Mouse (Mus musculus) CH12.LX (cell line): Measurements from ENCODE around the gene Cyb5rl. TPM values are rescaled to one million over a fixed set of nuclear protein-coding genes. Genes with fewer than 3 reads are reported as not detected.
A peak's percentile ranks its signal among the peaks of the same experiment; 100 is the strongest.

Source experiments
- DNase-seq: peaks from one replicate; pipeline ENCODE4 v3.0.0-alpha.2; 2013; ENCODE audit errors: extremely low read depth
- H3K27ac ChIP-seq: 2 replicates; pipeline ENCODE4 v1.5.1; 2012; ENCODE audit warnings: low read depth, mild to moderate bottlenecking, control low read depth, moderate library complexity; ENCODE audit not compliant: insufficient read depth
- H3K27me3 ChIP-seq: replicated peaks from 2 replicates; pipeline ENCODE3; 2012; ENCODE audit warnings: inconsistent platforms
- H3K36me3 ChIP-seq, 2 experiments: replicated peaks in 1 of 2; 2 replicates each; pipeline versions ENCODE3 to v1.6.1; 2012; ENCODE audit warnings: inconsistent platforms in 1 of 2, low read length in 1 of 2, mild to moderate bottlenecking in 1 of 2, mixed read lengths in 1 of 2, moderate library complexity in 1 of 2; ENCODE audit not compliant: control insufficient read depth in 1 of 2, insufficient read depth in 1 of 2
- H3K4me1 ChIP-seq, 2 experiments: 2 replicates each; pipeline ENCODE4 v1.6.1; 2012; ENCODE audit warnings: inconsistent platforms in 1 of 2, moderate library complexity in 1 of 2; ENCODE audit not compliant: insufficient read depth in 2 of 2, control insufficient read depth in 1 of 2
- H3K4me2 ChIP-seq: 2 replicates; pipeline ENCODE4 v1.6.1; 2012; ENCODE audit warnings: low read depth, mild to moderate bottlenecking, control low read depth; ENCODE audit not compliant: poor library complexity, insufficient read depth, severe bottlenecking
- H3K4me3 ChIP-seq, 3 experiments: fragments of 150-350 bp in 1 of 3; sonication (generic) in 1 of 3; replicated peaks in 1 of 3; 2 replicates each; pipeline versions ENCODE3 to v1.5.1; 2011 to 2012; ENCODE audit warnings: low read depth in 2 of 3, low read length in 2 of 3, mild to moderate bottlenecking in 2 of 3, moderate library complexity in 2 of 3, control low read depth in 1 of 3, improper control_type of control experiment in 1 of 3, inconsistent platforms in 1 of 3, mixed read lengths in 1 of 3; ENCODE audit not compliant: poor library complexity in 1 of 3
- H3K79me2 ChIP-seq: replicated peaks from 2 replicates; pipeline ENCODE4 v1.6.1; 2012; ENCODE audit warnings: mild to moderate bottlenecking, moderate library complexity; ENCODE audit not compliant: control insufficient read depth, poor library complexity, insufficient read depth, severe bottlenecking; ENCODE audit errors: extremely low read depth
- H3K9ac ChIP-seq: 2 replicates; pipeline ENCODE4 v1.6.1; 2012; ENCODE audit warnings: low read depth, mild to moderate bottlenecking, control low read depth, moderate library complexity; ENCODE audit not compliant: insufficient read depth
- H3K9me3 ChIP-seq: replicated peaks from 2 replicates; pipeline ENCODE3; 2012; ENCODE audit warnings: low read length, inconsistent platforms, mixed read lengths
- BHLHE40 ChIP-seq: IDR thresholded peaks from 2 replicates; pipeline ENCODE4 v1.6.1; 2011; ENCODE audit warnings: mild to moderate bottlenecking, low read depth, low read length, improper control_type of control experiment
- CHD1 ChIP-seq: IDR thresholded peaks from 2 replicates; pipeline ENCODE4 v1.6.1; 2012; ENCODE audit warnings: low read depth, low read length, improper control_type of control experiment, inconsistent platforms
- CHD2 ChIP-seq: IDR thresholded peaks from 2 replicates; pipeline ENCODE4 v1.6.1; 2011; ENCODE audit warnings: low read length, improper control_type of control experiment
- CTCF ChIP-seq, 2 experiments: IDR thresholded peaks in 1 of 2; conservative IDR thresholded peaks in 1 of 2; 2 replicates each; pipeline ENCODE4 v1.5.1; 2011 to 2012; ENCODE audit warnings: low read depth in 2 of 2, low read length in 2 of 2, improper control_type of control experiment in 1 of 2, inconsistent platforms in 1 of 2, mild to moderate bottlenecking in 1 of 2, moderate library complexity in 1 of 2
- E2F4 ChIP-seq: IDR thresholded peaks from 2 replicates; pipeline ENCODE4 v1.6.1; 2011; ENCODE audit warnings: low read depth, low read length, improper control_type of control experiment; ENCODE audit not compliant: insufficient replicate concordance
- ELF1 ChIP-seq: IDR thresholded peaks from 2 replicates; pipeline ENCODE4 v1.6.1; 2014; ENCODE audit warnings: low read depth, mild to moderate bottlenecking, inconsistent platforms, low read length, improper control_type of control experiment
- EP300 ChIP-seq: IDR thresholded peaks from 2 replicates; pipeline ENCODE4 v1.6.1; 2011; ENCODE audit warnings: low read length, improper control_type of control experiment
- ETS1 ChIP-seq: conservative IDR thresholded peaks from 2 replicates; pipeline ENCODE4 v1.6.1; 2012; ENCODE audit warnings: low read depth, mild to moderate bottlenecking, inconsistent platforms, low read length, improper control_type of control experiment, moderate library complexity
- HCFC1 ChIP-seq: IDR thresholded peaks from 2 replicates; pipeline ENCODE4 v1.6.1; 2012; ENCODE audit warnings: low read depth, mild to moderate bottlenecking, inconsistent platforms, low read length, improper control_type of control experiment
- JUND ChIP-seq: conservative IDR thresholded peaks from 2 replicates; pipeline ENCODE4 v1.6.1; 2011; ENCODE audit warnings: low read depth, low read length, improper control_type of control experiment
- KAT2A ChIP-seq: IDR thresholded peaks from 2 replicates; pipeline ENCODE4 v1.6.1; 2012; ENCODE audit warnings: low read length, improper control_type of control experiment, inconsistent platforms; ENCODE audit not compliant: insufficient replicate concordance
- MAX ChIP-seq: IDR thresholded peaks from 2 replicates; pipeline ENCODE4 v1.6.1; 2011; ENCODE audit warnings: low read length, improper control_type of control experiment
- MEF2A ChIP-seq: IDR thresholded peaks from 2 replicates; pipeline ENCODE4 v1.6.1; 2014; ENCODE audit warnings: low read depth, mild to moderate bottlenecking, inconsistent platforms, low read length, improper control_type of control experiment, borderline replicate concordance
- NRF1 ChIP-seq: IDR thresholded peaks from 2 replicates; pipeline ENCODE4 v1.6.1; 2014; ENCODE audit warnings: low read depth, mild to moderate bottlenecking, inconsistent platforms, low read length, improper control_type of control experiment, moderate library complexity
- PAX5 ChIP-seq: IDR thresholded peaks from 2 replicates; pipeline ENCODE4 v1.6.1; 2012; ENCODE audit warnings: low read length, inconsistent platforms, mixed read lengths
- POLR2A ChIP-seq: IDR thresholded peaks from 2 replicates; pipeline ENCODE4 v1.6.1; 2011; ENCODE audit warnings: low read depth, mild to moderate bottlenecking, improper control_type of control experiment, low read length
- RCOR1 ChIP-seq: conservative IDR thresholded peaks from 2 replicates; pipeline ENCODE4 v1.6.1; 2012; ENCODE audit warnings: low read depth, mild to moderate bottlenecking, inconsistent platforms, low read length, improper control_type of control experiment
- SMC3 ChIP-seq: IDR thresholded peaks from 2 replicates; pipeline ENCODE4 v1.6.1; 2011; ENCODE audit warnings: low read depth, low read length, improper control_type of control experiment
- TBP ChIP-seq: conservative IDR thresholded peaks from 2 replicates; pipeline ENCODE4 v1.6.1; 2011; ENCODE audit warnings: low read depth, low read length, improper control_type of control experiment
- TCF12 ChIP-seq: IDR thresholded peaks from 2 replicates; pipeline ENCODE4 v1.6.1; 2014; ENCODE audit warnings: low read depth, mild to moderate bottlenecking, inconsistent platforms, low read length, improper control_type of control experiment
- UBTF ChIP-seq: IDR thresholded peaks from 2 replicates; pipeline ENCODE4 v1.6.1; 2012; ENCODE audit warnings: low read depth, mild to moderate bottlenecking, inconsistent platforms, low read length, improper control_type of control experiment, moderate library complexity
- USF2 ChIP-seq: conservative IDR thresholded peaks from 2 replicates; pipeline ENCODE4 v1.6.1; 2011; ENCODE audit warnings: low read depth, low read length, improper control_type of control experiment
- ZMIZ1 ChIP-seq: IDR thresholded peaks from 2 replicates; pipeline ENCODE4 v1.6.1; 2012; ENCODE audit warnings: low read depth, mild to moderate bottlenecking, inconsistent platforms, low read length, improper control_type of control experiment
- dilution Hi-C: fragments of 300-500 bp; cut with MboI; formaldehyde crosslinking; loops from 2 replicates; pipeline ENCODE4 v1.14.3; 2020; ENCODE audit warnings: low sequenced_read_pairs; ENCODE audit not compliant: extremely low pct_unique_long_range_greater_than_20kb, extremely low pct_ligation_motif_present
- in situ Hi-C: fragments of 300-500 bp; cut with MboI; formaldehyde crosslinking; loops from 3 replicates; pipeline ENCODE4 v1.14.3; 2019; ENCODE audit warnings: low sequenced_read_pairs, low pct_ligation_motif_present, low pct_unique_long_range_greater_than_20kb, mixed read lengths
- polyA plus RNA-seq: library from polyadenylated mRNA; unstranded; fragments of >175 nt; gene quantifications from 2 replicates; pipeline ENCODE4 v1.2.1, GENCODE M21; 2012; ENCODE audit warnings: low read depth; ENCODE audit not compliant: insufficient read length
- total RNA-seq, 2 experiments: library from RNA; depleted of rRNA; stranded (reverse); fragments of 300-350 nt in 1 of 2; fragments of >200 nt in 1 of 2; gene quantifications; 2 replicates each; pipeline ENCODE4 v1.2.3; 2012 to 2014

The Cyb5rl gene
- total and polyA plus RNA-seq, 3 experiments, result 14.0 to 22.7 (median 19.3) TPM

GRCm38 (mm10) chr4:107021464-107021863 lies 45.3 kb upstream of the Cyb5rl start:
- H3K9ac ChIP-seq, result no peak overlapping the region
- TF ChIP-seq ZMIZ1, result no peak
- TF ChIP-seq CHD1, result no peak
- TF ChIP-seq CTCF (conservative IDR thresholded peaks at IDR 0.05 in 1 of 2, IDR thresholded peaks at IDR 0.05 in 1 of 2; ENCODE audit: low read depth in 2 of 2, low read length in 2 of 2), result peak in 1 of 2 experiments; percentile 17; a peak in 1 of 4 replicates
- TF ChIP-seq EP300, result peak; percentile 23; the same call in 1 of the 2 replicates
- TF ChIP-seq BHLHE40, result peak; percentile 60
- no peak for TF ChIP-seq NRF1
- no peak for TF ChIP-seq JUND
- peak; percentile 31; the same call in 1 of the 2 replicates for TF ChIP-seq MEF2A
- no peak for TF ChIP-seq TBP
- peak; percentile 76 for TF ChIP-seq ETS1
- TF ChIP-seq ELF1, result 0 out of 2 replicates have a peak, but pooled peaks have one; percentile 12
- no peak for TF ChIP-seq UBTF
- TF ChIP-seq USF2, result no peak
- TF ChIP-seq HCFC1, result no peak
- peak; percentile 18; the same call in 1 of the 2 replicates for TF ChIP-seq TCF12
- TF ChIP-seq, all 38 proteins: peak for 7
- H3K27me3 ChIP-seq, result no peaks in the 10 kb centered on the region
- H3K27ac ChIP-seq, result no peak overlapping the region
- no peak overlapping the region for H3K4me2 ChIP-seq
- H3K4me1 ChIP-seq, result peaks cover 9 to 100% of the 10 kb centered on the region in 2 experiments
- no peak overlapping the region for H3K4me3 ChIP-seq
- dilution Hi-C loops, result no loop called here
- in situ Hi-C loops, result no loop called here
- no peaks in the 10 kb centered on the region for H3K9me3 ChIP-seq
- H3K79me2 ChIP-seq, result no peaks in the 10 kb centered on the region; the same call in 1 of the 2 replicates
- DNase-seq, result peak; percentile 80
- peaks cover 2 to 68% of the 10 kb centered on the region in 2 experiments for H3K36me3 ChIP-seq

DNA sequence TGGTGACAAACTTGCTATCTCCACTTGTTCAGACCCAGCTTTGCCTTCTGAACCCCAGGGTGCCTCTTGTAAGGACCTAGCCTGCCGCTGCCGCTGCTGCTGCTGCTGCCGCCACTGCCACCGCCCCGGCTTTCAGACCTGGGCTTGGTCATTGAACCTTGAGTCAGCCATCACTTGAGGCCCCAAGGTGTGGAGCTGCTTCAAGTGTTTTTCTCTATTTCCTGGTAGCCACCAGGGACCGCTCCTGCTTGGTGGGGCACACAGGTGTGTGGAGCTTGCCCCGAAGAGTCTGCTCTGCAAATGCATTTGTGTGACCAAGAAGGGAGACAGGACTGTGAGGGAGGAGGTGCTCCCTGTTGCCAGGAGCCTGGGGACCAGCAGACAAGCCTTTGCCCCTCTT lies 41.9 kb upstream of the Cyb5rl start:
- in situ Hi-C loops (no loop called here), dilution Hi-C loops (no loop called here)
- peaks cover 17 to 69% of the 10 kb centered on the region in 2 experiments for H3K36me3 ChIP-seq
- H3K79me2 ChIP-seq, result no peaks in the 10 kb centered on the region; the same call in 1 of the 2 replicates
- no peaks in the 10 kb centered on the region for H3K27me3 ChIP-seq
- H3K9me3 ChIP-seq, result no peaks in the 10 kb centered on the region
- H3K4me3 ChIP-seq, result no peak overlapping the region
- H3K27ac ChIP-seq, result no peak overlapping the region
- DNase-seq, result no peak
- H3K4me2 ChIP-seq, result no peak overlapping the region
- H3K9ac ChIP-seq, result no peak overlapping the region
- peaks cover 9 to 68% of the 10 kb centered on the region in 2 experiments for H3K4me1 ChIP-seq
- no peak for TF ChIP-seq E2F4
- no peak for TF ChIP-seq NRF1
- TF ChIP-seq RCOR1, result no peak
- no peak for TF ChIP-seq SMC3
- TF ChIP-seq POLR2A, result no peak
- no peak for TF ChIP-seq CHD2
- no peak for TF ChIP-seq KAT2A
- no peak for TF ChIP-seq MAX
- TF ChIP-seq PAX5, result no peak
